Mouse (Mus musculus): Measurements from ENCODE around the gene Plppr2. TPM values are rescaled to one million over a fixed set of nuclear protein-coding genes. Genes with fewer than 3 reads are reported as not detected.

Gene Plppr2
- polyA plus RNA-seq, 1 experiment from 2014 or later, result 120 TPM

Other genes starting within 250 kb of the Plppr2 start
- 15.8 and 15.9 TPM in 2 replicates for gene Ldlr, start 213.6 kb upstream of the Plppr2 start, polyA plus RNA-seq (2015; fragmentation: Nextera tagmentation; extraction: Ambion mirVana)
- 15.7 and 17.8 TPM in 2 replicates for gene Spc24, start 176.7 kb upstream of the Plppr2 start, polyA plus RNA-seq (2015; fragmentation: Nextera tagmentation; extraction: Ambion mirVana)
- 5.8 TPM in 2 replicates for gene Kank2, start 138.3 kb upstream of the Plppr2 start, polyA plus RNA-seq (2015; fragmentation: Nextera tagmentation; extraction: Ambion mirVana)
- gene Angptl8, start 101.5 kb upstream of the Plppr2 start, polyA plus RNA-seq (2015; fragmentation: Nextera tagmentation; extraction: Ambion mirVana), result 0.61 and 0.74 TPM in 2 replicates
- 19.2 and 20.4 TPM in 2 replicates for gene Dock6, start 84.4 kb upstream of the Plppr2 start, polyA plus RNA-seq (2015; fragmentation: Nextera tagmentation; extraction: Ambion mirVana)
- 15.4 and 15.5 TPM in 2 replicates for gene Rab3d, start 18.8 kb upstream of the Plppr2 start, polyA plus RNA-seq (2015; fragmentation: Nextera tagmentation; extraction: Ambion mirVana)
- gene Ccdc159, start 9.6 kb upstream of the Plppr2 start, polyA plus RNA-seq (2015; fragmentation: Nextera tagmentation; extraction: Ambion mirVana), result 13.4 and 14.1 TPM in 2 replicates
- gene Tmem205, start 9.5 kb upstream of the Plppr2 start, polyA plus RNA-seq (2015; fragmentation: Nextera tagmentation; extraction: Ambion mirVana), result 49.3 and 52.4 TPM in 2 replicates
- 10.5 TPM in 2 replicates for gene Swsap1, start 18.7 kb downstream of the Plppr2 start, polyA plus RNA-seq (2015; fragmentation: Nextera tagmentation; extraction: Ambion mirVana)
- gene Epor, start 26.5 kb downstream of the Plppr2 start, polyA plus RNA-seq (2015; fragmentation: Nextera tagmentation; extraction: Ambion mirVana), result 1.6 and 1.9 TPM in 2 replicates
- 1.1 and 1.8 TPM in 2 replicates for gene Rgl3, start 52.4 kb downstream of the Plppr2 start, polyA plus RNA-seq (2015; fragmentation: Nextera tagmentation; extraction: Ambion mirVana)
- 4.8 and 6.4 TPM in 2 replicates for gene Ccdc151, start 65.6 kb downstream of the Plppr2 start, polyA plus RNA-seq (2015; fragmentation: Nextera tagmentation; extraction: Ambion mirVana)
- 94.6 and 103 TPM in 2 replicates for gene Prkcsh, start 65.8 kb downstream of the Plppr2 start, polyA plus RNA-seq (2015; fragmentation: Nextera tagmentation; extraction: Ambion mirVana)
- 110 and 113 TPM in 2 replicates for gene Elavl3, start 115.0 kb downstream of the Plppr2 start, polyA plus RNA-seq (2015; fragmentation: Nextera tagmentation; extraction: Ambion mirVana)
- not detected in 2 replicates for gene Gm49318, start 134.2 kb downstream of the Plppr2 start, polyA plus RNA-seq (2015; fragmentation: Nextera tagmentation; extraction: Ambion mirVana)
- gene Zfp653, start 134.3 kb downstream of the Plppr2 start, polyA plus RNA-seq (2015; fragmentation: Nextera tagmentation; extraction: Ambion mirVana), result 21.7 and 22.5 TPM in 2 replicates
- gene Ecsit, start 148.4 kb downstream of the Plppr2 start, polyA plus RNA-seq (2015; fragmentation: Nextera tagmentation; extraction: Ambion mirVana), result 58.8 and 59.4 TPM in 2 replicates
- gene Cnn1, start 162.2 kb downstream of the Plppr2 start, polyA plus RNA-seq (2015; fragmentation: Nextera tagmentation; extraction: Ambion mirVana), result 1.9 and 2.4 TPM in 2 replicates
- gene Elof1, start 180.1 kb downstream of the Plppr2 start, polyA plus RNA-seq (2015; fragmentation: Nextera tagmentation; extraction: Ambion mirVana), result 181 and 198 TPM in 2 replicates
- 0.66 and 0.96 TPM in 2 replicates for gene Acp5, start 198.7 kb downstream of the Plppr2 start, polyA plus RNA-seq (2015; fragmentation: Nextera tagmentation; extraction: Ambion mirVana)
- 84.2 and 85.7 TPM in 2 replicates for gene Pigyl, start 219.8 kb downstream of the Plppr2 start, polyA plus RNA-seq (2015; fragmentation: Nextera tagmentation; extraction: Ambion mirVana)

Measured in midbrain, embryonic 15.5 days (tissue).